Mouse (Mus musculus): Measurements from ENCODE around the gene Skint11. TPM values are rescaled to one million over a fixed set of nuclear protein-coding genes. Genes with fewer than 3 reads are reported as not detected.
A peak's percentile ranks its signal among the peaks of the same experiment; 100 is the strongest.
"Not testable (repeated sequence)": the region's sequence is repeated elsewhere in the genome, so short reads cannot be mapped to it uniquely, and the experiment has no call there.

Skint11 gene
- total RNA-seq (2021) (not detected), polyA plus RNA-seq (2012; rRNA removed) (not detected in 2 replicates)
- long read RNA-seq, result 0 reads

DNA sequence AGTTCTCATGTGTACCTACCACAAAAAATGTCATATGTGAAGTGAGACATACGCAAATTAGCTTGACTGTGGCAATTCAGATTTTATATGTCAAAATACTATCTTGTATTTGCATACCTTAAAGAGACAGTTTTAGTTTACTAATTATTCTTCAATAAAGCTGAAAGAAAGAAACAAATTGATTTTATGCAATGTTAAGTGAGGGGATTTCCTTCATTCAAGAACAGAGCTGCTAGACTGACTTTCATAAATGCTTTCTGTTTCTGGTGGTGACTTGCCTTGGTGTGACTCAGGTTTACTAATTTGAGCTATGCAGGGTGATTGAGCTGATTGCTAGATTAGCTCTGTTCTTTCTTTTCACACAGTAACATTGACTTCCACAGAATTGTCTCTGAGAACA is at the start of gene Skint11:
TSS of gene Skint11 (plus strand) at position 301 of the 400 bp plus-strand sequence.
- intact Hi-C loops (cut with DNase I), result no loop called here
- WGBS, result 75% methylated on average over 1 of the region's 1 CpGs
- DNase-seq, result no peak
- Histone ChIP-seq H3K4me1 (ENCODE audit: control insufficient read depth, insufficient read depth, low read length) (no peaks in the 10 kb centered on the region), H3K27ac (no peak within 1 kb of the TSS), H3K9ac (ENCODE audit: low read depth, low read length) (no peak within 1 kb of the TSS), H3K36me3 (ENCODE audit: control insufficient read depth, insufficient read depth, low read length) (no peaks in the 10 kb centered on the region), H3K4me3 (no peak within 1 kb of the TSS), H3K79me2 (replicated peaks; ENCODE audit: control insufficient read depth, insufficient read depth, low read length) (no peaks in the 10 kb centered on the region), H3K27me3 (ENCODE audit: control insufficient read depth, insufficient read depth, low read length) (no peaks in the 10 kb centered on the region)
- TF ChIP-seq POLR2A (IDR thresholded peaks at IDR 0.05; ENCODE audit: insufficient read depth, low read depth, low read length) (no peak), CTCF (IDR thresholded peaks at IDR 0.05) (no peak), EP300 (IDR thresholded peaks at IDR 0.05; ENCODE audit: insufficient read depth, low read depth, low read length) (no peak)

DNA sequence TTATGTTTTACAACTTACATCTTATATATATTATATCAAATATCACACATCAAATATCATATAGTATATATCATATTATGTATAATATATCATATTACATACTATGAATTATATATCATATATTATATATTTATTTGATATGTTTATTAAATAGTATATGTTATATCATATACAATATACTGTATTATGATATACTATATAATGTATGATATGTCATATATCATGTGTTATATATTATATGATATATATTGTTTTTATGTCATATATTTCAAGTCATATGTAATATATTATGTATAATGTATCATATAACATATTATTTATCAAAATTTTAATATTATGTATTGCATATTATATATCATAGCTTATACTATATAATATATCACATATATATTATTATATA is 2.0 kb upstream of the Skint11 start:
- Histone ChIP-seq H3K79me2 (replicated peaks; ENCODE audit: control insufficient read depth, insufficient read depth, low read length) (no peaks in the 10 kb centered on the region), H3K4me3 (no peak overlapping the region), H3K27ac (no peak overlapping the region), H3K9ac (ENCODE audit: low read depth, low read length) (no peak overlapping the region), H3K27me3 (ENCODE audit: control insufficient read depth, insufficient read depth, low read length) (no peaks in the 10 kb centered on the region), H3K4me1 (ENCODE audit: control insufficient read depth, insufficient read depth, low read length) (no peaks in the 10 kb centered on the region), H3K36me3 (ENCODE audit: control insufficient read depth, insufficient read depth, low read length) (no peaks in the 10 kb centered on the region)
- TF ChIP-seq POLR2A (IDR thresholded peaks at IDR 0.05; ENCODE audit: insufficient read depth, low read depth, low read length) (no peak), EP300 (IDR thresholded peaks at IDR 0.05; ENCODE audit: insufficient read depth, low read depth, low read length) (no peak), CTCF (IDR thresholded peaks at IDR 0.05) (no peak)
- DNase-seq, result no peak
- intact Hi-C loops (cut with DNase I), result no loop called here

DNA sequence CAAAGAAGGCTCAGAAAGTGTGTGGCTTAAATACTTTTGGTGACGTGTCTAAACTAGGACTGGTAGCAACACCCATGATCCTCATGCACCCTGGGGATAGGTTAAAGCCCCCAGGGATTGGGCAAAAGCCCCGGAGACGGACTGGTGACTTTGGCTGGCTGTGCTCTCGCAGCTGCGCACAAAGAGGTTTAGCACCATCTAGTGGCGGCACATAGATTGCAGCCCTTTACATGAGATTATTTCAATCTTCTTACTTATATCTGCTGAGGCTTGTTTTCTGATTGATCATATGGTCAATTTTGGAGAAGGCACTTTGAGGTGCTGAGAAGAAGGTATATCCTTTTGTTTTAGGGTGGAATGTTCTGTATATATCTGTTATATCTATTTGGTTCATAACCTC is 9.7 kb downstream of the Skint11 start:
- H3K27ac ChIP-seq; intact Hi-C loops (cut with DNase I); H3K4me1 ChIP-seq (ENCODE audit: control insufficient read depth, insufficient read depth, low read length); H3K4me3 ChIP-seq; H3K36me3 ChIP-seq (ENCODE audit: control insufficient read depth, insufficient read depth, low read length); H3K27me3 ChIP-seq (ENCODE audit: control insufficient read depth, insufficient read depth, low read length); H3K79me2 ChIP-seq (replicated peaks; ENCODE audit: control insufficient read depth, insufficient read depth, low read length); H3K9ac ChIP-seq (ENCODE audit: low read depth, low read length): not testable (repeated sequence)
- peak in 1 of 2 experiments; percentile 15 for DNase-seq
- peak; percentile 60 for TF ChIP-seq CTCF (IDR thresholded peaks at IDR 0.05)
- 10% methylated on average over 6 of the region's 6 CpGs for WGBS

DNA sequence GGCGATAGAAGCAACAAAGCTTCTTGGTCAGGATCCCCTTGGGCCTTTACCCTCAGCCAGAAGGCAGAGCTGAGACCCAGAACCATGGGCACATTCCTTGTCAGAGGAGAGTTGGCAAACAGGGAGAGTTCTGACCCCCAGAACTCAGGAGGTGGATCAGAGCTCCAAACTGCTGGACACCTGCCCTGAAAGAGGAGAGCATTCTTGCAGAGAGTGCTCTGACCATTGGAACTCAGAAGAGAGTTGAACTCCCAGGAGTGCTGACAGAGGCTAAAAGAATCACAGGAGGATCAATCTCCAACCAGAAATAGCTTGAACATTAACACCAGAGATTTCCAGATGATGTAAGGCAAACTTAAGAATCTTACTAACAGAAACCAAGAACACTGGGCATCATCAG is 93.7 kb downstream of the Skint11 start:
- H3K4me3 ChIP-seq; DNase-seq; H3K9ac ChIP-seq (ENCODE audit: low read depth, low read length); H3K4me1 ChIP-seq (ENCODE audit: control insufficient read depth, insufficient read depth, low read length); intact Hi-C loops (cut with DNase I); H3K27ac ChIP-seq; H3K79me2 ChIP-seq (replicated peaks; ENCODE audit: control insufficient read depth, insufficient read depth, low read length); H3K27me3 ChIP-seq (ENCODE audit: control insufficient read depth, insufficient read depth, low read length); H3K36me3 ChIP-seq (ENCODE audit: control insufficient read depth, insufficient read depth, low read length): not testable (repeated sequence)
- WGBS, result 27% methylated on average over 1 of the region's 1 CpGs

Other genes with a start within 250 kb of the Skint11 start
- gene Skint5, start 163.9 kb upstream of the Skint11 start, total RNA-seq (2021), result not detected
- not detected in 2 replicates for gene Skint5, start 163.9 kb upstream of the Skint11 start, polyA plus RNA-seq (2012; rRNA removed)
- 10 to 100 TPM; 60.1 to 69.8 TPM for gene Trabd2b, start 243.3 kb downstream of the Skint11 start, total RNA-seq (2021)
- 29.1 and 42.7 TPM in 2 replicates for gene Trabd2b, start 243.3 kb downstream of the Skint11 start, polyA plus RNA-seq (2012; rRNA removed)